Mouse (Mus musculus) forebrain, embryonic 15.5 days (tissue): Measurements from ENCODE around the gene Zdhhc7. TPM values are rescaled to one million over a fixed set of nuclear protein-coding genes. Genes with fewer than 3 reads are reported as not detected.
A peak's percentile ranks its signal among the peaks of the same experiment; 100 is the strongest.

ENCODE experiments used
- ATAC-seq: fragments of 200-750 bp; cut with Nextera tagmentation; replicated peaks from 2 replicates; pipeline ENCODE4 v1.8.0; 2017; ENCODE audit warnings: mild to moderate bottlenecking, moderate TSS enrichment, moderate library complexity
- H3K27ac ChIP-seq: fragments of 300-500 bp; sonication (generic); replicated peaks from 2 replicates; pipeline ENCODE4 v1.5.1; 2015; ENCODE audit warnings: mild to moderate bottlenecking, inconsistent platforms
- H3K27me3 ChIP-seq: fragments of 300-500 bp; sonication (generic); 2 replicates; pipeline ENCODE4 v1.6.1; 2015; ENCODE audit warnings: inconsistent platforms
- H3K36me3 ChIP-seq: fragments of 300-500 bp; sonication (generic); 2 replicates; pipeline ENCODE4 v1.6.1; 2015; ENCODE audit warnings: mild to moderate bottlenecking, inconsistent platforms
- H3K4me1 ChIP-seq: fragments of 300-500 bp; sonication (generic); 2 replicates; pipeline ENCODE4 v1.6.1; 2015; ENCODE audit warnings: inconsistent platforms
- H3K4me2 ChIP-seq: fragments of 300-500 bp; sonication (generic); replicated peaks from 2 replicates; pipeline ENCODE4 v1.6.1; 2015; ENCODE audit warnings: mild to moderate bottlenecking, inconsistent platforms
- H3K4me3 ChIP-seq: fragments of 300-500 bp; sonication (generic); 2 replicates; pipeline ENCODE4 v1.5.1; 2015; ENCODE audit warnings: mild to moderate bottlenecking, inconsistent platforms
- H3K9ac ChIP-seq: fragments of 300-500 bp; sonication (generic); replicated peaks from 2 replicates; pipeline ENCODE4 v1.6.1; 2015; ENCODE audit warnings: mild to moderate bottlenecking, inconsistent platforms
- H3K9me3 ChIP-seq: fragments of 300-500 bp; sonication (generic); 2 replicates; pipeline ENCODE4 v1.6.1; 2016; ENCODE audit warnings: inconsistent platforms
- WGBS: fragments of 180-500 bp; shearing (Covaris S2); methylation state at CpG from one replicate; pipeline ENCODE4 v1.1.7; 2015; ENCODE audit warnings: mixed read lengths; 5-methylcytosine and 5-hydroxymethylcytosine counted together
- polyA plus RNA-seq: library from polyadenylated mRNA; unstranded; fragments of >200 nt; fragmentation: Nextera tagmentation; extraction: Ambion mirVana; gene quantifications from 2 replicates; pipeline ENCODE4 v1.2.1, GENCODE M21; 2015

The Zdhhc7 gene
- polyA plus RNA-seq, 1 experiment from 2014 or later, result 34.5 TPM

- H3K4me1 ChIP-seq, result peaks cover 11% of the 10 kb centered on the region
- no peak for ATAC-seq
- no peak overlapping the region for H3K27ac ChIP-seq
- no peak overlapping the region for H3K4me3 ChIP-seq
- H3K9me3 ChIP-seq, result no peaks in the 10 kb centered on the region
- H3K4me2 ChIP-seq, result no peak overlapping the region
- H3K36me3 ChIP-seq, result no peaks in the 10 kb centered on the region
- H3K27me3 ChIP-seq, result peaks cover 12% of the 10 kb centered on the region; the same call in 1 of the 2 replicates
- WGBS, result 89% methylated on average over 5 of the region's 5 CpGs
- H3K9ac ChIP-seq, result no peak overlapping the region
Measured at GRCm38 (mm10) chr8:120112535-120112934, 11.3 kb upstream of the Zdhhc7 start.

GRCm38 (mm10) chr8:120111382-120111781, 10.1 kb upstream of the Zdhhc7 start:
- H3K4me1 ChIP-seq, result peaks cover 11% of the 10 kb centered on the region
- no peaks in the 10 kb centered on the region for H3K9me3 ChIP-seq
- no peak overlapping the region for H3K4me2 ChIP-seq
- no peak overlapping the region for H3K4me3 ChIP-seq
- H3K27me3 ChIP-seq, result peaks cover 12% of the 10 kb centered on the region; the same call in 1 of the 2 replicates
- ATAC-seq, result no peak
- 73% methylated on average over 4 of the region's 4 CpGs for WGBS
- H3K27ac ChIP-seq, result no peak overlapping the region
- no peaks in the 10 kb centered on the region for H3K36me3 ChIP-seq
- H3K9ac ChIP-seq, result no peak overlapping the region

GRCm38 (mm10) chr8:120110966-120111365, 9.7 kb upstream of the Zdhhc7 start:
- Histone ChIP-seq H3K27me3 (peaks cover 11% of the 10 kb centered on the region; the same call in 1 of the 2 replicates), H3K4me3 (no peak overlapping the region), H3K4me1 (peaks cover 11% of the 10 kb centered on the region), H3K4me2 (no peak overlapping the region), H3K36me3 (no peaks in the 10 kb centered on the region), H3K9me3 (no peaks in the 10 kb centered on the region), H3K27ac (no peak overlapping the region), H3K9ac (no peak overlapping the region)
- 86% methylated on average over 4 of the region's 4 CpGs for WGBS
- no peak for ATAC-seq

GRCm38 (mm10) chr8:120109149-120109548, 7.9 kb upstream of the Zdhhc7 start:
- peaks cover 5% of the 10 kb centered on the region for H3K4me1 ChIP-seq
- H3K27me3 ChIP-seq, result no peaks in the 10 kb centered on the region
- H3K9ac ChIP-seq, result no peak overlapping the region
- WGBS, result 72% methylated on average over 3 of the region's 3 CpGs
- H3K27ac ChIP-seq, result no peak overlapping the region
- no peak overlapping the region for H3K4me3 ChIP-seq
- no peaks in the 10 kb centered on the region for H3K36me3 ChIP-seq
- ATAC-seq, result no peak
- no peak overlapping the region for H3K4me2 ChIP-seq
- H3K9me3 ChIP-seq, result no peaks in the 10 kb centered on the region

- no peak for ATAC-seq
- no peak overlapping the region for H3K4me3 ChIP-seq
- no peaks in the 10 kb centered on the region for H3K9me3 ChIP-seq
- no peak overlapping the region for H3K27ac ChIP-seq
- WGBS, result 73% methylated on average over 9 of the region's 9 CpGs
- H3K4me2 ChIP-seq, result no peak overlapping the region
- no peak overlapping the region for H3K9ac ChIP-seq
- H3K27me3 ChIP-seq, result no peaks in the 10 kb centered on the region
- 0 out of 2 replicates have a peak, but pooled peaks cover 3% of the 10 kb centered on the region for H3K36me3 ChIP-seq
- H3K4me1 ChIP-seq, result peaks cover 25% of the 10 kb centered on the region
Measured at GRCm38 (mm10) chr8:120104721-120105272, 3.5 kb upstream of the Zdhhc7 start.

GRCm38 (mm10) chr8:120103916-120104315, 2.6 kb upstream of the Zdhhc7 start:
- Histone ChIP-seq H3K4me3 (no peak overlapping the region), H3K4me2 (no peak overlapping the region), H3K4me1 (peaks cover 31% of the 10 kb centered on the region), H3K27me3 (no peaks in the 10 kb centered on the region), H3K9me3 (no peaks in the 10 kb centered on the region), H3K36me3 (0 out of 2 replicates have a peak, but pooled peaks cover 3% of the 10 kb centered on the region), H3K9ac (no peak overlapping the region), H3K27ac (no peak overlapping the region)
- ATAC-seq, result no peak
- 92% methylated on average over 9 of the region's 9 CpGs for WGBS

- peak overlapping the region; percentile 73 for H3K4me3 ChIP-seq
- no peaks in the 10 kb centered on the region for H3K9me3 ChIP-seq
- H3K27me3 ChIP-seq, result no peaks in the 10 kb centered on the region
- 0 out of 2 replicates have a peak, but pooled peaks cover 3% of the 10 kb centered on the region for H3K36me3 ChIP-seq
- 5% methylated on average over 25 of the region's 25 CpGs for WGBS
- ATAC-seq, result no peak; the same call in 1 of the 2 replicates
- peak overlapping the region; percentile 75 for H3K9ac ChIP-seq
- H3K4me2 ChIP-seq, result peak overlapping the region; percentile 81
- H3K4me1 ChIP-seq, result peaks cover 34% of the 10 kb centered on the region
- H3K27ac ChIP-seq, result peak overlapping the region; percentile 92
Measured at GRCm38 (mm10) chr8:120100388-120101067, 754 bp downstream of the Zdhhc7 start.

- ATAC-seq, result no peak
- Histone ChIP-seq H3K27ac (no peak overlapping the region), H3K4me3 (no peak overlapping the region), H3K27me3 (no peaks in the 10 kb centered on the region), H3K4me1 (peaks cover 19% of the 10 kb centered on the region), H3K9me3 (no peaks in the 10 kb centered on the region), H3K36me3 (peaks cover 12% of the 10 kb centered on the region), H3K9ac (no peak overlapping the region), H3K4me2 (no peak overlapping the region)
- WGBS, result 78% methylated on average over 2 of the region's 2 CpGs
Measured at GRCm38 (mm10) chr8:120096486-120096885, 4.8 kb downstream of the Zdhhc7 start.

- 90% methylated on average over 10 of the region's 10 CpGs for WGBS
- H3K9me3 ChIP-seq, result no peaks in the 10 kb centered on the region
- no peaks in the 10 kb centered on the region for H3K27me3 ChIP-seq
- no peak overlapping the region for H3K27ac ChIP-seq
- no peak overlapping the region for H3K4me3 ChIP-seq
- H3K4me1 ChIP-seq, result peaks cover 10% of the 10 kb centered on the region
- H3K36me3 ChIP-seq, result peaks cover 22% of the 10 kb centered on the region
- H3K9ac ChIP-seq, result no peak overlapping the region
- no peak for ATAC-seq
- no peak overlapping the region for H3K4me2 ChIP-seq
Measured at GRCm38 (mm10) chr8:120094801-120095200, 6.5 kb downstream of the Zdhhc7 start.

- Histone ChIP-seq H3K36me3 (peaks cover 30% of the 10 kb centered on the region), H3K27ac (no peak overlapping the region)
- ATAC-seq, result no peak
Measured at GRCm38 (mm10) chr8:120093103-120093502, 8.2 kb downstream of the Zdhhc7 start.

GRCm38 (mm10) chr8:120091032-120091431, 10.2 kb downstream of the Zdhhc7 start:
- H3K27ac ChIP-seq, result no peak overlapping the region
- no peak overlapping the region for H3K4me3 ChIP-seq
- no peak overlapping the region for H3K4me2 ChIP-seq
- 98% methylated on average over 3 of the region's 3 CpGs for WGBS
- H3K36me3 ChIP-seq, result peaks cover 49% of the 10 kb centered on the region
- no peaks in the 10 kb centered on the region for H3K4me1 ChIP-seq
- ATAC-seq, result no peak
- no peaks in the 10 kb centered on the region for H3K9me3 ChIP-seq
- no peak overlapping the region for H3K9ac ChIP-seq
- H3K27me3 ChIP-seq, result no peaks in the 10 kb centered on the region

More at GRCm38 (mm10) chr8:120093103-120093502, 8.2 kb downstream of the Zdhhc7 start:
- no peaks in the 10 kb centered on the region for H3K27me3 ChIP-seq
- no peak overlapping the region for H3K4me2 ChIP-seq
- H3K9ac ChIP-seq, result no peak overlapping the region
- H3K4me1 ChIP-seq, result no peaks in the 10 kb centered on the region
- WGBS, result 96% methylated on average over 3 of the region's 3 CpGs
- H3K9me3 ChIP-seq, result no peaks in the 10 kb centered on the region
- no peak overlapping the region for H3K4me3 ChIP-seq

- Histone ChIP-seq H3K9ac (no peak overlapping the region), H3K4me3 (no peak overlapping the region), H3K9me3 (no peaks in the 10 kb centered on the region), H3K27ac (no peak overlapping the region), H3K36me3 (peaks cover 64% of the 10 kb centered on the region), H3K4me1 (no peaks in the 10 kb centered on the region), H3K27me3 (no peaks in the 10 kb centered on the region), H3K4me2 (no peak overlapping the region)
- 82% methylated on average over 7 of the region's 7 CpGs for WGBS
- no peak for ATAC-seq
Measured at GRCm38 (mm10) chr8:120089511-120089910, 11.8 kb downstream of the Zdhhc7 start.
